Mouse (Mus musculus): ENCODE results near the gene Mrpl52. TPM values are rescaled to one million over a fixed set of nuclear protein-coding genes. Genes with fewer than 3 reads are reported as not detected.

The Mrpl52 gene
- polyA plus RNA-seq (2015; fragmentation: Nextera tagmentation; extraction: Ambion mirVana), result 269 and 282 TPM in 2 replicates

DNA sequence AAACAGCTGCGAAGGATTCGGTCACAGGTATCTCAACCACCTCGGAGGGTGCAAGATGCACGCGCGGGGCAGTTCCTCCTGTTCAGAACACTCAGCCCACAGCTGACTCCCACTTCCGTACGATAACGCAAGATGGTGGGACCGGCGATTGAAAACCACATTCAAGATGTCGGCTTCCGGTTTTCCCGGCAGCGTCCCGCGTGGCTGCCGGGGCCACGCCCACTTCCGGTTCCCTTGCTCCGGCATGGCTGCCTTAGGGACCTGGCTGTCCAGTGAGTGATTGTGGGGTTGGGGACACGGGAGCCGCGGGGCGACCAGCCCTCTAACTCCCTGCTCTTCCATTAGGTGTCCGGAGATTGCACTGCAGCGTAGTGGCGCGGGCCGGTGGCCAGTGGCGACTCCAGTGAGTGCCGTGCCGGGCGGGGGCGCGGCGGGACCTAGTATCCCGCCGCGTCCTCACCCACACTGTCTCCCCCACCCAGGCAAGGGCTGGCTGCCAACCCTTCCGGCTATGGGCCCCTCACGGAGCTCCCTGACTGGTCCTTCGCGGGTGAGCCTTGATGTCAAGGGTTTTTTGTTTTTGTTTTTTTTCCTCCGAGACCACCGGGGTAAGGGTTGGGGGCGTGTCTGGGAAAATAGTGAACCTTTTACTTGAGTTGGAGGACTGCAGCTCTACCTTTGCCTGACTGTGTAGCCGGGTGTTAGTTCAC is at the start of gene Mrpl52:
Gene Mrpl52, plus strand, starts transcription at position 221 of the 710 bp plus-strand sequence.
- under 1% methylated on average over 48 of the region's 48 CpGs for whole genome bisulfite sequencing
- Histone ChIP-seq H3K9me3 (no peaks in the 10 kb centered on the region), H3K27me3 (no peaks in the 10 kb centered on the region), H3K4me2 (replicated peaks) (peak within 1 kb of the TSS; percentile 57), H3K4me3 (peak within 1 kb of the TSS; percentile 77), H3K4me1 (peaks cover 46% of the 10 kb centered on the region), H3K27ac (replicated peaks) (peak within 1 kb of the TSS; percentile 91), H3K9ac (replicated peaks) (peak within 1 kb of the TSS; percentile 79), H3K36me3 (0 out of 2 replicates have a peak, but pooled peaks cover 2% of the 10 kb centered on the region)
- ATAC-seq (replicated peaks), result peak; percentile 82

DNA sequence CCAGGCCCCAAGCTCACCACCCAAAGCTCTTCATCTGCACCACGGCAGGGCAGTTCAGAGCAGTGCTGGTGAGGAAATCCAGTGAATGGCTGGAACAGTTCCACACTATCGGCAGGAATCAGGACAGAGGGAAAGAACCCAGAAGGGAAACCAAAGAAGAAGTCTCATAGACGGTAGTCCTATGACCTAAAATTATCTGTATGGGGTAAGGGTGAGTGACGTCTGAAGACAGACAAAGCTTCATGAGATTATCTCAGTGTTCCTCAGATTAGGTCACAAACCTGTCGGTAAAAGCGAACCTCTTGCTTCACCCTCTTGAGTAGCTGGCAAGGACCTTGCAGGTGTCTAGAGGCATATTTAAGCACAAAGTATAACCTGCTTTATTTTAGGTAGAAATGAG is 49.5 kb upstream of the Mrpl52 start:
- Histone ChIP-seq H3K36me3 (no peaks in the 10 kb centered on the region), H3K4me3 (no peak overlapping the region), H3K4me2 (replicated peaks) (no peak overlapping the region), H3K27me3 (no peaks in the 10 kb centered on the region), H3K4me1 (no peaks in the 10 kb centered on the region), H3K9ac (replicated peaks) (no peak overlapping the region), H3K27ac (replicated peaks) (no peak overlapping the region), H3K9me3 (no peaks in the 10 kb centered on the region)
- WGBS, result 91% methylated on average over 6 of the region's 6 CpGs
- ATAC-seq (replicated peaks), result no peak

DNA sequence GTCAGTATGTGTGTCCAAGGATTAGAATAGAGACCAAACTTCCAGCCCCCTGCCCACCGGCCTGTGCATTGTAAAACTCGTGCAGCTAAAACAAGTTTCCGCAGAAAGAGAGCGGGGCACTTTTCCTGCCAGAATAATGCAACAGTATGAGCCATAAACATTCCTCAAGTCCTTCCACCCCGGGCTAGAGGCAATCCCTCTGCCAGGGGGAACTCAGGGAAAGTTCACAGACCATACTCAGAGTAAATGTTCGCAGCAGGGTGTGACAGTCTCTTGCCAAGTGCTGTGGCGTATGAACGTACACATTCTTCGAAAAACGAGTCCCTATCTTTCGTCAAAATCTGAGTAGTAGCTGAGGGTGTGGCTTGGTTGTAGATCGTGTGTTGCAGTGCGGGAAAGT is 47.1 kb upstream of the Mrpl52 start:
- no peak overlapping the region for H3K4me2 ChIP-seq (replicated peaks)
- H3K27me3 ChIP-seq, result no peaks in the 10 kb centered on the region
- 81% methylated on average over 13 of the region's 13 CpGs for WGBS
- H3K27ac ChIP-seq (replicated peaks), result no peak overlapping the region
- H3K36me3 ChIP-seq, result no peaks in the 10 kb centered on the region
- H3K4me3 ChIP-seq, result no peak overlapping the region
- ATAC-seq (replicated peaks), result no peak
- no peak overlapping the region for H3K9ac ChIP-seq (replicated peaks)
- no peaks in the 10 kb centered on the region for H3K4me1 ChIP-seq
- no peaks in the 10 kb centered on the region for H3K9me3 ChIP-seq

DNA sequence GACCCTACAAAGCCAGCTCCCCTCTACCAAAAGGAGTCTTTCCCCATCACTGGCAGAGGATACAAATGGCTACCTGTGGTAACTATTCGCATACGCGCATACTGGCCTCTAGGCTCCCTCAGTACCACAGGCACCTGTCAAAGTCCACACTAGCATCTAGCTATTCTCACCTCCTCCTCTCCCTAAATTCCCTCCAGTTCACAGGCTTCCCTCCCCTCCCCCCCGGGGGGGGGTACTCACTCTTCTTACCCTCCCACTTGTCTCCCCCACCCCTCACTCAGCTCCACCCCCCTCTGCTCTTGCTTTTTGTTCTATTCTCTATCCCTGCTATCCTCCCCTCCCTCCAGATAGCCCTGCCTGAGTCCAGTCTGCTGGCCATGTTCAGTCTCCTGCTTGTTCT is 46.1 kb upstream of the Mrpl52 start:
- Histone ChIP-seq H3K27ac (replicated peaks) (no peak overlapping the region), H3K4me3 (no peak overlapping the region), H3K36me3 (no peaks in the 10 kb centered on the region), H3K4me1 (no peaks in the 10 kb centered on the region), H3K9ac (replicated peaks) (no peak overlapping the region), H3K9me3 (no peaks in the 10 kb centered on the region), H3K27me3 (no peaks in the 10 kb centered on the region), H3K4me2 (replicated peaks) (no peak overlapping the region)
- ATAC-seq (replicated peaks), result no peak
- 75% methylated on average over 4 of the region's 4 CpGs for WGBS

DNA sequence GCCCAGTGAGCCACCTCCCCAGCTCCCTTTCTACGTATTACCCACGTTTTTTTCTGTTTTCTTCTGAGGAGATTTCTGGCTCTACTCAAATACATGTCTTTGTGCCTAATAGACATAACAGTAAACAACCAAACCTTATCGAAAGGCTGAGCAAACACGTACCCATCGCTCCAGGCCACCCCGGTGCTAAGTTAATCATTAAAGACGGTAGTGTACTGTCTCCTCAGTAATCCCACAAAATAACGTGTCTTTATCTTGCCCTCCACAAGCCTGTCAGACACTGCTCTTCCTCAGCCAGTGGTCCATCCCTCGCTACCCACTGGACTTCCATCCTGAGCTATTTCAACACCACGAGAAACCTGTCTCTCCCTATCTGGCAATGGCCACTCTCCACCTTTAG is 44.9 kb upstream of the Mrpl52 start:
- Histone ChIP-seq H3K9me3 (no peaks in the 10 kb centered on the region), H3K36me3 (no peaks in the 10 kb centered on the region), H3K4me3 (no peak overlapping the region), H3K4me1 (no peaks in the 10 kb centered on the region), H3K9ac (replicated peaks) (no peak overlapping the region), H3K4me2 (replicated peaks) (no peak overlapping the region), H3K27ac (replicated peaks) (no peak overlapping the region), H3K27me3 (no peaks in the 10 kb centered on the region)
- no peak for ATAC-seq (replicated peaks)
- WGBS, result 86% methylated on average over 10 of the region's 10 CpGs

DNA sequence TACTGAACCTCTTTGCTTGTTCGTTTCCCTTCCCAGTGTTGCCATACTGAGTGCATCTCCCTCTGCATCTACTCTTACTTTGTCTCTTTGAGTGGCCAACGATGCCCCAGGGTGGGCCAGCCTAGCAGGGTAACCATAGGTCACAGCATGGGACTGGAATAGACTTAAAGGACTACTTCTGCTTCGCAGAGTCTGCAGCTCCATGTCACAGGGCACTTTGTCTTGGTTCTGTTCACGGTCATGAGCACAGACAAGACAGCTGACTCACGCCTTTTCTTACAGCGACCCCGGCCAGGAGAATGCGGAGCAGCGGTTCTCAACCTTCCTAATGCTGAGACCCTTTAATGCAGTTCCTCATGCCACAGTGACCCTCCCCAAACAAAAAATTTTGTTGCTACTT is 44.1 kb upstream of the Mrpl52 start:
- Histone ChIP-seq H3K9ac (replicated peaks) (no peak overlapping the region), H3K4me3 (no peak overlapping the region), H3K27me3 (no peaks in the 10 kb centered on the region), H3K27ac (replicated peaks) (no peak overlapping the region), H3K4me1 (no peaks in the 10 kb centered on the region), H3K9me3 (no peaks in the 10 kb centered on the region), H3K36me3 (no peaks in the 10 kb centered on the region), H3K4me2 (replicated peaks) (no peak overlapping the region)
- no peak; the same call in 1 of the 2 replicates for ATAC-seq (replicated peaks)
- WGBS, result 56% methylated on average over 9 of the region's 9 CpGs

DNA sequence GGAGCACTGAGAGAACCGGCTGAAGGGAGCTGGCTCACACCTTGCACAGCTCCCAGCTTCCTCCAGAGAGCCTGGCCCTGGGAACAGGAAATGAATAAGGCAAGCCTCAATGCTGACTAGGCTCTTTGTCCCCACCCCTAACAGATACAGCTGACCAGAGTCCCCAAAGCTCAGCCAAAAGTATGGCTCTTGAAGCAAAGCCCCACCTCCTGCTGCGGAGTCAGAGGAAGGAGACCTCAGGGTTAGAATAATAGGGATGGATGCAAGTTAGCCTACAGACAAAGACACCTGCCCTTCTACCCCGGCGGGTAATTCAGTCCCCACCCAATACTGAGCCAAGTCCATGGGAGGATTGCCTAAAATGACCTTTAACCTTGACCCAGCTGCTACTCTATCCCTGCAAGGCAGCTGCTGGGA is 43.3 kb upstream of the Mrpl52 start:
- Histone ChIP-seq H3K4me3 (no peak overlapping the region), H3K9ac (replicated peaks) (no peak overlapping the region), H3K36me3 (no peaks in the 10 kb centered on the region), H3K27ac (replicated peaks) (no peak overlapping the region), H3K4me1 (no peaks in the 10 kb centered on the region), H3K9me3 (no peaks in the 10 kb centered on the region), H3K4me2 (replicated peaks) (no peak overlapping the region), H3K27me3 (no peaks in the 10 kb centered on the region)
- WGBS, result 51% methylated on average over 4 of the region's 4 CpGs
- ATAC-seq (replicated peaks), result no peak

DNA sequence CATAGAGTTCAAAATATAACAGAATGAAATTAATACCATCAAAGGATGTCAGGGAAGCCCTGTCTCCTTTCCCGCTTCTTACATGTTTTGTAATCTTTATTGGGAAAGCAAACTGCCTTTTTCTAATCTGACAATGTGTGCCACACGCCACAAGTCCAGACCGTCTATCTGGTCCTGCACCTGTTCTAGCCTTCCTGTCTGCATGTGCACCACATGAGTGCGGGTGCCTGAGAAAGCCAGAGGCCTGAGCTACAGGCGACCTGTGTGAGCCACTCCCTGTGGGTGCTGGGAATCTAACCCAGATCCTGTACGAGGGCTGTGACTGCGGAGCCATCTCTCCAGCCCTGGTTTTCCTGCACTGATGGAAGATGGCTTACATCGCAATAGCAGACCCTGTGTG is 42.3 kb upstream of the Mrpl52 start:
- Histone ChIP-seq H3K9ac (replicated peaks) (no peak overlapping the region), H3K27me3 (no peaks in the 10 kb centered on the region), H3K27ac (replicated peaks) (no peak overlapping the region), H3K36me3 (no peaks in the 10 kb centered on the region), H3K4me3 (no peak overlapping the region), H3K4me2 (replicated peaks) (no peak overlapping the region), H3K9me3 (no peaks in the 10 kb centered on the region), H3K4me1 (no peaks in the 10 kb centered on the region)
- 96% methylated on average over 8 of the region's 8 CpGs for WGBS
- ATAC-seq (replicated peaks), result no peak

DNA sequence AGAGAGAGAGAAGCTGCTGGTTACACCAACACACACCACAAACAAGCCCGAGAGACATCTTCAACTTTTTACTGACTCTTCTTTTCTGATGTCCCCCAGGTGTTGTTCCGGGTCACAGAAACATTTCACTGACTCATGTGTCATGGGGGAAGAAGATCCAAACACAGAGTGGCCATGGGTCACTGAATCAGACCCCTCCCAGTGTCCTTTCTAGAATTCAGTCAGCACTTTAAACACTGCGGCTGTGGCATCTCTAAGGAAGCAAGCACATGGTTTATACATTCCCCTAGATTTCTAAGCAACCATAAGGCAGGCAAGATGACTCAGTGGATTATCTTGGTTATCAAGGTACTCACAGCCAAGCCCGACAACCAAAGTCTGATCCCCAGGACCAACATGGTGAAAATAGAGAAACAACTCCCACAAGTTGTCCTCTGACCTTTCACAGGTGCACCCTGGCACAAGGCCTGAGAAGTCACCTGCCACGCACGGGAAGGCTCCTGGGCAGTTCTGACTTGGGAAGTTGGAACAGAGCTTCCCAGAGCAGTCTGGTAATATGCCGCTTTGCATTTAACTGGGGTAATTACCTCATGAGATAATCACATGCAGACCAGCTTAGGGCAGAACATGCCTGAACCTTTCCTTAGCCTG is 40.6 kb upstream of the Mrpl52 start:
- WGBS, result 87% methylated on average over 7 of the region's 7 CpGs

DNA sequence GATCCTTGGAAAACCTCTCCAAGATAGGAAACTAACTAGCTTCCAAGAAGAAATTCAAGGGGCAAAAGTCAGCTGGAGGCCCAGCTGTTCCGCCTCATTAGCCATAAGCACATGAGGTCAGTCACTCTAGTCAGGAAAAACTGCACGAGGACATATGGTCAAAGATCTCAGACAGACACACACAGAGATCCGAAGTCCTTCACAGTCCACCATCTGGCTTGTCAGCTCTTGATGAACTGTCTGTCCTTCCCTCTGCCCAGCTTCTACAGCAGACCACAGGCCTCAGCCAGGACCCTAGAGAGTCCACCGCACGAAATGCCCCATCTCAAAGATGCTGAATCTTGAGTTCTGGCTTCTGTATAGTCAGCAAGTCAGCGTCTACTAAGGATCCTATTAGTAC is 39.2 kb upstream of the Mrpl52 start:
- WGBS, result 89% methylated on average over 6 of the region's 6 CpGs
- Histone ChIP-seq H3K9me3 (no peaks in the 10 kb centered on the region), H3K27ac (replicated peaks) (no peak overlapping the region), H3K9ac (replicated peaks) (no peak overlapping the region), H3K4me3 (no peak overlapping the region), H3K36me3 (no peaks in the 10 kb centered on the region), H3K27me3 (no peaks in the 10 kb centered on the region), H3K4me2 (replicated peaks) (no peak overlapping the region), H3K4me1 (no peaks in the 10 kb centered on the region)
- ATAC-seq (replicated peaks), result no peak

More for the DNA sequence above, 40.6 kb upstream of the Mrpl52 start:
- Histone ChIP-seq H3K36me3 (no peaks in the 10 kb centered on the region), H3K4me2 (replicated peaks) (no peak overlapping the region), H3K4me3 (no peak overlapping the region), H3K9me3 (no peaks in the 10 kb centered on the region), H3K27me3 (no peaks in the 10 kb centered on the region), H3K4me1 (no peaks in the 10 kb centered on the region), H3K27ac (replicated peaks) (no peak overlapping the region), H3K9ac (replicated peaks) (no peak overlapping the region)
- ATAC-seq (replicated peaks), result no peak

DNA sequence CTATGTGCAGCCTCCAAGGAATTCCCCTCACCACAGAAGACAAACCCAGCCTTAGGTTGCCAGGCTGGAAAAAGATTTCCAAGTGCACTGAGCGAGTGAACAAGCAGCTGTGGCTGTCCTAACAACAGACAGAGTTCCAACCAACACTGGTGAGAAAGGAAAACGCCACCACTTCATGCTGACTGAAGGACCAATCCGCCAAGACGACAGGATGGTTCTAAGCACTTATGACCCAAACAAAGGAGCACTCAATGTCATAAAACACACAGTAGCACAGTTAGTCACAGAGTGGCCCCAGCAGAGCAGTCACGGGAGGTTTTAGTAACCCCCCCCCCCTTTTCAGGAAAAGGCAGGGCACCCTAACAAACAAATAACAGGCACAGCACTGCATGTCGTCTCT is 35.9 kb upstream of the Mrpl52 start:
- no peak for ATAC-seq (replicated peaks)
- no peaks in the 10 kb centered on the region for H3K36me3 ChIP-seq
- 67% methylated on average over 6 of the region's 6 CpGs for WGBS

DNA sequence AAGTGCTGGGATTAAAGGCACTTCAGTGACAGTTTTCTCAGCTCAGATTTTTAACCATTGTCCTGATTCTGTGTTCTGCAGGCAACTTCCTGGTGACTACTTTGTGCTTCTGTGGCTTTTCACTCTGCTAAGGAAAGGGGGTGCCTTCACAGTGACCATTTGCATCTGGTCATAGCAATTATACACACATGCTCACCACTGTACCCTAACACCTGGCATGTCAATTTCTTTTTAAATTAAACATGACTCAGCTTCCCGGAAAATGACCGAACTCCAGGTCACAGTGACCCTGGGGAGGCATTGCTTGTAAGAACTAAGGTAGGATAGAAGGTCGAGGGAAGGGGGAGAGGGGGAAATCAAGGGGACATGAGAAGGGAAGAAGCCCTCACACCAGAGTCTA is 32.9 kb upstream of the Mrpl52 start:
- no peak overlapping the region for H3K4me3 ChIP-seq
- no peaks in the 10 kb centered on the region for H3K9me3 ChIP-seq
- H3K27me3 ChIP-seq, result no peaks in the 10 kb centered on the region
- H3K9ac ChIP-seq (replicated peaks), result no peak overlapping the region
- H3K4me1 ChIP-seq, result no peaks in the 10 kb centered on the region
- no peaks in the 10 kb centered on the region for H3K36me3 ChIP-seq
- H3K4me2 ChIP-seq (replicated peaks), result no peak overlapping the region
- no peak overlapping the region for H3K27ac ChIP-seq (replicated peaks)
- 83% methylated on average over 3 of the region's 3 CpGs for WGBS
- ATAC-seq (replicated peaks), result no peak

More for the DNA sequence above, 35.9 kb upstream of the Mrpl52 start:
- Histone ChIP-seq H3K27me3 (no peaks in the 10 kb centered on the region), H3K4me2 (replicated peaks) (no peak overlapping the region), H3K9me3 (no peaks in the 10 kb centered on the region), H3K4me3 (no peak overlapping the region), H3K4me1 (no peaks in the 10 kb centered on the region), H3K27ac (replicated peaks) (no peak overlapping the region), H3K9ac (replicated peaks) (no peak overlapping the region)

DNA sequence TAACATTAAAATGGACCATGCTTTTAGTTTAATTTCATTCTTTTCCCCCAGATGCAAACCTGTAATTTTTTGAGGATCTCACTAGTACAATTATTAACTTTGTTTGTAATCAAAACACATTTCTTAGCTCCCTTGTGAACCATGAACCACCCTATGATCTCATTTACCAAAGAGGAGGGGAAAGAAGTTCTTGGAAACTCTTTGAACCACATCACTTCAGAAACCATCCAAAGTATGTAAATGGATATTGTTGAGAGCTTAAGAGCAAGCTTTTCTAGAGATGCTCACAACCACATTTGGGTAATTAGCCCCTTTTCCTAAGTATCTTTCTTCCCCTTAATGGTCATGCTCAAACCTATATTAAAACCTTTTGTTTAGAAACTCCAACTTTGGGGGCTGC is 32.4 kb upstream of the Mrpl52 start:
- H3K27ac ChIP-seq (replicated peaks), result no peak overlapping the region
- ATAC-seq (replicated peaks), result no peak
- H3K4me2 ChIP-seq (replicated peaks), result no peak overlapping the region
- no peaks in the 10 kb centered on the region for H3K9me3 ChIP-seq
- H3K36me3 ChIP-seq, result no peaks in the 10 kb centered on the region
- no peak overlapping the region for H3K9ac ChIP-seq (replicated peaks)
- H3K4me1 ChIP-seq, result no peaks in the 10 kb centered on the region
- H3K4me3 ChIP-seq, result no peak overlapping the region
- H3K27me3 ChIP-seq, result no peaks in the 10 kb centered on the region
